Mouse (Mus musculus) liver, embryonic 14.5 days (tissue): Measurements from ENCODE around the gene Ttll3.

Source experiments
- CTCF ChIP-seq: IDR thresholded peaks from 2 replicates; pipeline ENCODE4 v1.5.1; 2016; ENCODE audit warnings: antibody characterized with exemption, low read depth, control low read depth
- EP300 ChIP-seq: IDR thresholded peaks from 2 replicates; pipeline ENCODE4 v1.6.1; 2016; ENCODE audit warnings: antibody characterized with exemption, low read depth

GRCm38 (mm10) chr6:113394811-113395210, 5.8 kb downstream of the Ttll3 start:
- TF ChIP-seq EP300 (no peak), CTCF (no peak)
